In the genomic region with DNA sequence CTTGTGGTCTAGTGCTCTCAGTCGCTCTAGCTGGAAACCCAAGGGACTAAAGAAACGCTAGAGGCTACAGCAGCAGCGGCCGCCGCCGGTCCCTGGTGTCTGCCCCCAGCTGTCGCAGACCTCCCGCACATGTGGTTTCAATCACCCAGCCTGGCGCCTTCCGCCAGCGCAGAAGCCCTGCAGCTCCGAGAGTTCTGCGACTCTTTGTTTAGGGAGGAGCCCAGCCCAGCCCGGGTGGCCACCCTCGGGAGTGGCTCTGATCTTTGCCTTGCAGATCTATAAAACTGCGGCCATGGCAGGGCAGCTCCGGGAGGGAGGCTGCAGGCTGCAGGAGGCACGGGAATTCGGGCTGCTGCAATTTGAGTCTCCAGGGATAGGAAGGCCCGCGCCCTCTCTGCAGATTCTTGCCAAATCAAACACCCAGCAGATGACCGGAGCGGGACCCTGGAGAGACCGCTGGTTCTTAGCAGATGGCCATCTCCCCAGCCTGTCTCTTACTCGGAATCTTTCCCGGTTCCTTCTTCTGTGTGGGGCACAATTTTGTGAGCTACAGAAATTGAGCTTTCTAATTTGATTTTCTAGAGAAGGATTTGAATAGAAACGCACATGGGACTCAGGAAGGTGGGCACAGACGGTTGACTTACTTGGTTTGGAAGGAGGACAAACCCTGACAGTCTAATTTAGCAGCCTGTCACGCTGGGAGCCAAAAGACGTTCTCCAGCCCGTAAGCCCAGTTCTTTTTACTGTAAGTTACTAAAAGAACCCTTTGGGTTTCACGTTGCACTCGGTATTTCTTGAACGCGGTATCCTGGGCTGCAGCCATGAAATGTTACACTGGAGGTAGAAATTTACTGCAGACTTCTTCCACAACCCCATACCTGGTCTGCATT, we compare ENCODE assay signal across 8 mouse cellular contexts. TPM values are rescaled to one million over a fixed set of nuclear protein-coding genes. Genes with fewer than 3 reads are reported as not detected.
DNase-seq lines count a peak whose midpoint lies in the region; ATAC-seq and TF ChIP-seq lines count a peak whose summit lies in the region.

No protein-coding gene starts in this region.

- H3K4me2 ChIP-seq in liver, embryonic 13.5 days: peak overlapping the region; percentile 61
- peak overlapping the region; percentile 88 for H3K4me2 ChIP-seq in myocyte (ENCODE audit: low read depth)
- peak overlapping the region; percentile 52 for H3K4me2 ChIP-seq in stomach, embryonic 16.5 days (ENCODE audit: low read depth, low read length)

- H3K36me3 ChIP-seq in liver, embryonic 13.5 days: no peaks in the 10 kb centered on the region
- no peaks in the 10 kb centered on the region for H3K36me3 ChIP-seq in myocyte (ENCODE audit: control insufficient read depth, insufficient read depth)
- H3K36me3 ChIP-seq in stomach, embryonic 16.5 days (ENCODE audit: control insufficient read depth, insufficient read depth, low read length): no peaks in the 10 kb centered on the region

- H3K4me3 ChIP-seq in liver, embryonic 13.5 days (replicated peaks): peak overlapping the region; percentile 45
- peak overlapping the region; percentile 29 for H3K4me3 ChIP-seq in myocyte
- peak overlapping the region; percentile 44 for H3K4me3 ChIP-seq in stomach, embryonic 16.5 days (replicated peaks; ENCODE audit: low read length)

- ATAC-seq in liver, embryonic 13.5 days (ENCODE audit: low read depth): peak; percentile 60
- peak; percentile 90 for ATAC-seq in stomach, embryonic 16.5 days (ENCODE audit: insufficient read depth, low FRiP score)

- 0 out of 2 replicates have a peak overlapping the region, but pooled peaks have one; percentile 29 for H3K27ac ChIP-seq in liver, embryonic 13.5 days
- peak overlapping the region; percentile 87 for H3K27ac ChIP-seq in stomach, embryonic 16.5 days (ENCODE audit: low read length)

- H3ac ChIP-seq in myocyte (ENCODE audit: control insufficient read depth, insufficient read length): no peak overlapping the region

- TF ChIP-seq POLR2A in myocyte (IDR thresholded peaks at IDR 0.05; ENCODE audit: insufficient read length, low read depth): peak; percentile 68

- peak overlapping the region; percentile 36; the same call in 1 of the 2 replicates for H3K9ac ChIP-seq in liver, embryonic 13.5 days
- peak overlapping the region; percentile 63 for H3K9ac ChIP-seq in stomach, embryonic 16.5 days (ENCODE audit: low read length)

- peaks cover 3% of the 10 kb centered on the region; the same call in 1 of the 2 replicates for H3K4me1 ChIP-seq in liver, embryonic 13.5 days (replicated peaks)
- H3K4me1 ChIP-seq in stomach, embryonic 16.5 days (ENCODE audit: control insufficient read depth, insufficient read depth, low read length): peaks cover 8% of the 10 kb centered on the region

- no peaks in the 10 kb centered on the region for H3K79me2 ChIP-seq in myocyte (ENCODE audit: control insufficient read depth, insufficient read depth)

- peak; percentile 43 to 69 for DNase-seq in urinary bladder, adult 18-20 months (ENCODE audit: low spot score in 2 of 2)
- no peak for DNase-seq in urinary bladder, postnatal 10 days (ENCODE audit: low spot score)
- peak; percentile 77 for DNase-seq in embryo, embryonic 11.5 days (ENCODE audit: low read depth, low spot score)
- DNase-seq in heart, adult 8-10 months (ENCODE audit: low spot score): peak; percentile 69
- DNase-seq in kidney, adult 18-20 months: peak; percentile 62
- DNase-seq in liver, embryonic 13.5 days: peak; percentile 9

- H3K27me3 ChIP-seq in liver, embryonic 13.5 days: peaks cover 11% of the 10 kb centered on the region
- no peaks in the 10 kb centered on the region for H3K27me3 ChIP-seq in myocyte (ENCODE audit: control insufficient read depth, insufficient read depth, insufficient read length)
- no peaks in the 10 kb centered on the region for H3K27me3 ChIP-seq in stomach, embryonic 16.5 days (ENCODE audit: control insufficient read depth, insufficient read depth, low read length)

- H3K9me3 ChIP-seq in liver, embryonic 13.5 days (replicated peaks): no peaks in the 10 kb centered on the region
- H3K9me3 ChIP-seq in stomach, embryonic 16.5 days (replicated peaks; ENCODE audit: control insufficient read depth, low read length): no peaks in the 10 kb centered on the region

- 1% methylated on average over 35 of the region's 35 CpGs for WGBS in liver, embryonic 13.5 days (ENCODE audit: insufficient replicate concordance)
- WGBS in stomach, embryonic 16.5 days: under 1% methylated on average over 34 of the region's 35 CpGs

TF ChIP-seq in myocyte, 11 proteins besides CTCF, POLR2A, EP300 and RAD21:
- TF ChIP-seq TCF3 (IDR thresholded peaks at IDR 0.05; ENCODE audit: insufficient read length, low read depth) (peak; percentile 59), REST (IDR thresholded peaks at IDR 0.05; ENCODE audit: insufficient read depth, insufficient read length) (no peak), CEBPB (IDR thresholded peaks at IDR 0.05; ENCODE audit: insufficient read depth, poor library complexity, severe bottlenecking) (no peak), MAX (IDR thresholded peaks at IDR 0.05; ENCODE audit: low read depth) (no peak), SRF (IDR thresholded peaks at IDR 0.05; ENCODE audit: control insufficient read depth, insufficient read length, low read depth) (no peak), E2F4 (IDR thresholded peaks at IDR 0.05; ENCODE audit: insufficient read depth) (no peak), TCF12 (IDR thresholded peaks at IDR 0.05; ENCODE audit: insufficient read depth, poor library complexity, severe bottlenecking) (peak; percentile 32), MYOD1 (IDR thresholded peaks at IDR 0.05; ENCODE audit: control insufficient read depth in 1 of 3, insufficient read length in 2 of 3, low read depth in 2 of 3) (peak in 2 of 3 experiments; percentile 76 to 80), POLR2AphosphoS2 (IDR thresholded peaks at IDR 0.05; ENCODE audit: insufficient read length, low read depth) (no peak), MYOG (IDR thresholded peaks at IDR 0.05; ENCODE audit: control insufficient read depth in 1 of 3, insufficient read depth in 1 of 3, insufficient read length in 2 of 3, low read depth in 2 of 3) (peak; percentile 43 to 87 (median 74)), USF1 (IDR thresholded peaks at IDR 0.05; ENCODE audit: low read depth) (no peak)
TF ChIP-seq in myocyte: peak in this region for 4.

RNA-seq across cellular contexts. Expression of gene Clmp, which starts 45.2 kb away (rescaled TPM):
- 1 to 10 TPM; 3.3 to 4.4 (median 4.0) TPM for total RNA-seq in heart, adult 8-10 months (2022)
- polyA plus RNA-seq in liver, embryonic 13.5 days (2015; fragmentation: Nextera tagmentation; extraction: Ambion mirVana): 1.6 and 1.7 TPM in 2 replicates
- 3.8 TPM for polyA plus RNA-seq in myocyte (2012; fragmentation: generic; extraction: Trizol)
- 21.5 and 23.2 TPM in 2 replicates for polyA plus RNA-seq in stomach, embryonic 16.5 days (2015; fragmentation: Nextera tagmentation; extraction: Ambion mirVana)
